Mouse (Mus musculus): ENCODE data around the gene Aqr. TPM values are rescaled to one million over a fixed set of nuclear protein-coding genes. Genes with fewer than 3 reads are reported as not detected.
A peak's percentile ranks its signal among the peaks of the same experiment; 100 is the strongest.
"Not testable (repeated sequence)": the region's sequence is repeated elsewhere in the genome, so short reads cannot be mapped to it uniquely, and the experiment has no call there.

Gene Aqr
- polyA plus RNA-seq (2012; rRNA removed): 17.7 TPM in 2 replicates

GRCm38 (mm10) chr2:114186924-114187323 lies at the start of gene Aqr:
TSS of gene Aqr (minus strand) at chr2:114187024.
- not testable (repeated sequence) for H3K27ac ChIP-seq (ENCODE audit: insufficient read depth, low read depth, low read length); H3K27me3 ChIP-seq (replicated peaks; ENCODE audit: control insufficient read depth, insufficient read depth, low read length); H3K4me3 ChIP-seq (ENCODE audit: insufficient read depth, low read depth, low read length); H3K4me1 ChIP-seq (ENCODE audit: control insufficient read depth, insufficient read depth, low read length); H3K36me3 ChIP-seq (ENCODE audit: control insufficient read depth, insufficient read depth, low read length); DNase-seq
- WGBS: 79% methylated on average over 1 of the region's 6 CpGs

- 88% methylated on average over 1 of the region's 1 CpGs for WGBS
- H3K4me3 ChIP-seq (ENCODE audit: insufficient read depth, low read depth, low read length): no peak overlapping the region
- H3K27ac ChIP-seq (ENCODE audit: insufficient read depth, low read depth, low read length): no peak overlapping the region
- no peaks in the 10 kb centered on the region for H3K27me3 ChIP-seq (replicated peaks; ENCODE audit: control insufficient read depth, insufficient read depth, low read length)
- TF ChIP-seq CTCF (conservative IDR thresholded peaks at IDR 0.05; ENCODE audit: insufficient read depth, insufficient read length, low read depth, low read length): no peak
- H3K4me1 ChIP-seq (ENCODE audit: control insufficient read depth, insufficient read depth, low read length): no peaks in the 10 kb centered on the region
- no peak for DNase-seq
- H3K36me3 ChIP-seq (ENCODE audit: control insufficient read depth, insufficient read depth, low read length): no peaks in the 10 kb centered on the region
Measured at GRCm38 (mm10) chr2:114236566-114236965, 49.7 kb upstream of the Aqr start.

GRCm38 (mm10) chr2:114235584-114235983 lies 48.8 kb upstream of the Aqr start:
- H3K4me1 ChIP-seq (ENCODE audit: control insufficient read depth, insufficient read depth, low read length): no peaks in the 10 kb centered on the region
- H3K36me3 ChIP-seq (ENCODE audit: control insufficient read depth, insufficient read depth, low read length): no peaks in the 10 kb centered on the region
- H3K4me3 ChIP-seq (ENCODE audit: insufficient read depth, low read depth, low read length): no peak overlapping the region
- H3K27ac ChIP-seq (ENCODE audit: insufficient read depth, low read depth, low read length): no peak overlapping the region
- no peaks in the 10 kb centered on the region for H3K27me3 ChIP-seq (replicated peaks; ENCODE audit: control insufficient read depth, insufficient read depth, low read length)
- no peak for TF ChIP-seq POLR2A (IDR thresholded peaks at IDR 0.05; ENCODE audit: low read depth, low read length)
- no peak for TF ChIP-seq CTCF (conservative IDR thresholded peaks at IDR 0.05; ENCODE audit: insufficient read depth, insufficient read length, low read depth, low read length)
- 85% methylated on average over 3 of the region's 3 CpGs for WGBS
- no peak for DNase-seq

GRCm38 (mm10) chr2:114231248-114231647 lies 44.4 kb upstream of the Aqr start:
- TF ChIP-seq POLR2A (IDR thresholded peaks at IDR 0.05; ENCODE audit: low read depth, low read length) (no peak), CTCF (conservative IDR thresholded peaks at IDR 0.05; ENCODE audit: insufficient read depth, insufficient read length, low read depth, low read length) (no peak)
- WGBS: 64% methylated on average over 2 of the region's 2 CpGs
- no peaks in the 10 kb centered on the region for H3K27me3 ChIP-seq (replicated peaks; ENCODE audit: control insufficient read depth, insufficient read depth, low read length)
- H3K27ac ChIP-seq (ENCODE audit: insufficient read depth, low read depth, low read length): no peak overlapping the region
- H3K4me1 ChIP-seq (ENCODE audit: control insufficient read depth, insufficient read depth, low read length): no peaks in the 10 kb centered on the region
- no peak overlapping the region for H3K4me3 ChIP-seq (ENCODE audit: insufficient read depth, low read depth, low read length)
- no peaks in the 10 kb centered on the region for H3K36me3 ChIP-seq (ENCODE audit: control insufficient read depth, insufficient read depth, low read length)
- DNase-seq: no peak

- TF ChIP-seq CTCF (conservative IDR thresholded peaks at IDR 0.05; ENCODE audit: insufficient read depth, insufficient read length, low read depth, low read length): no peak
- no peak for TF ChIP-seq POLR2A (IDR thresholded peaks at IDR 0.05; ENCODE audit: low read depth, low read length)
- H3K36me3 ChIP-seq (ENCODE audit: control insufficient read depth, insufficient read depth, low read length): no peaks in the 10 kb centered on the region
- DNase-seq: no peak
- 68% methylated on average over 2 of the region's 2 CpGs for WGBS
- no peak overlapping the region for H3K4me3 ChIP-seq (ENCODE audit: insufficient read depth, low read depth, low read length)
- no peak overlapping the region for H3K27ac ChIP-seq (ENCODE audit: insufficient read depth, low read depth, low read length)
- H3K4me1 ChIP-seq (ENCODE audit: control insufficient read depth, insufficient read depth, low read length): no peaks in the 10 kb centered on the region
- H3K27me3 ChIP-seq (replicated peaks; ENCODE audit: control insufficient read depth, insufficient read depth, low read length): no peaks in the 10 kb centered on the region
Measured at GRCm38 (mm10) chr2:114228672-114229071, 41.8 kb upstream of the Aqr start.

GRCm38 (mm10) chr2:114205036-114205435 lies 18.2 kb upstream of the Aqr start:
- H3K4me3 ChIP-seq (ENCODE audit: insufficient read depth, low read depth, low read length): no peak overlapping the region
- DNase-seq: peak; percentile 49

GRCm38 (mm10) chr2:114201574-114201973 lies 14.8 kb upstream of the Aqr start:
- H3K27ac ChIP-seq (ENCODE audit: insufficient read depth, low read depth, low read length): no peak overlapping the region
- H3K4me3 ChIP-seq (ENCODE audit: insufficient read depth, low read depth, low read length): peak overlapping the region; percentile 98
- H3K27me3 ChIP-seq (replicated peaks; ENCODE audit: control insufficient read depth, insufficient read depth, low read length): no peaks in the 10 kb centered on the region
- H3K4me1 ChIP-seq (ENCODE audit: control insufficient read depth, insufficient read depth, low read length): no peaks in the 10 kb centered on the region; the same call in 1 of the 2 replicates
- H3K36me3 ChIP-seq (ENCODE audit: control insufficient read depth, insufficient read depth, low read length): no peaks in the 10 kb centered on the region
- TF ChIP-seq POLR2A (IDR thresholded peaks at IDR 0.05; ENCODE audit: low read depth, low read length): no peak
- TF ChIP-seq CTCF (conservative IDR thresholded peaks at IDR 0.05; ENCODE audit: insufficient read depth, insufficient read length, low read depth, low read length): no peak
- 32% methylated on average over 4 of the region's 4 CpGs for WGBS
- DNase-seq: no peak

More at GRCm38 (mm10) chr2:114205036-114205435, 18.2 kb upstream of the Aqr start:
- Histone ChIP-seq H3K27ac (ENCODE audit: insufficient read depth, low read depth, low read length) (no peak overlapping the region), H3K36me3 (ENCODE audit: control insufficient read depth, insufficient read depth, low read length) (no peaks in the 10 kb centered on the region), H3K4me1 (ENCODE audit: control insufficient read depth, insufficient read depth, low read length) (no peaks in the 10 kb centered on the region; the same call in 1 of the 2 replicates), H3K27me3 (replicated peaks; ENCODE audit: control insufficient read depth, insufficient read depth, low read length) (no peaks in the 10 kb centered on the region)
- TF ChIP-seq CTCF (conservative IDR thresholded peaks at IDR 0.05; ENCODE audit: insufficient read depth, insufficient read length, low read depth, low read length) (no peak), POLR2A (IDR thresholded peaks at IDR 0.05; ENCODE audit: low read depth, low read length) (no peak)
- WGBS: 63% methylated on average over 6 of the region's 6 CpGs

Data from kidney, adult 2 months (tissue).